8 mouse cellular contexts compared by ENCODE assay signal in genomic region chr10:93014059-93014795, GRCm38 (mm10).
DNase-seq lines count a peak whose midpoint lies in the region; ATAC-seq and TF ChIP-seq lines count a peak whose summit lies in the region.
"Had no signal": no experiment of that assay in that cellular context is flagged by ENCODE, and none has a peak within 500 bp of the region (broad histone marks: within the 10 kb centered on the region; RNA-seq: fewer than 3 reads in every experiment).

No protein-coding gene starts in this region.

- H3K4me3 ChIP-seq in kidney, postnatal 0 days (replicated peaks; ENCODE audit: low read depth, low read length) = no peak overlapping the region
- no peak overlapping the region for H3K4me3 ChIP-seq in liver, postnatal 0 days (ENCODE audit: low read depth, low read length)
- H3K4me3 ChIP-seq: limb, embryonic 12.5 days had no signal

- TF ChIP-seq EP300 in liver, postnatal 0 days (IDR thresholded peaks at IDR 0.05; ENCODE audit: low read depth) = no peak

- 38% methylated on average over 8 of the region's 8 CpGs for WGBS in kidney, postnatal 0 days
- 47% methylated on average over 8 of the region's 8 CpGs for WGBS in liver, postnatal 0 days (ENCODE audit: insufficient replicate concordance)

- H3K36me3 ChIP-seq in kidney, postnatal 0 days (ENCODE audit: insufficient read depth, low read length) = no peaks in the 10 kb centered on the region
- no peaks in the 10 kb centered on the region for H3K36me3 ChIP-seq in liver, postnatal 0 days (replicated peaks; ENCODE audit: insufficient read depth, low read length)
- H3K36me3 ChIP-seq: limb, embryonic 12.5 days had no signal

- H3K27me3 ChIP-seq in kidney, postnatal 0 days (ENCODE audit: insufficient read depth, low read length) = no peaks in the 10 kb centered on the region
- H3K27me3 ChIP-seq in liver, postnatal 0 days (ENCODE audit: insufficient read depth, low read length) = no peaks in the 10 kb centered on the region
- H3K27me3 ChIP-seq: limb, embryonic 12.5 days had no signal

- H3K4me1 ChIP-seq in kidney, postnatal 0 days (replicated peaks; ENCODE audit: insufficient read depth, low read length) = no peaks in the 10 kb centered on the region
- H3K4me1 ChIP-seq in liver, postnatal 0 days (ENCODE audit: insufficient read depth) = no peaks in the 10 kb centered on the region
- H3K4me1 ChIP-seq: limb, embryonic 12.5 days had no signal

- peak; percentile 59 for DNase-seq in A20 (ENCODE audit: low read depth, low spot score)
- DNase-seq in CD4-positive helper T cell, adult 2 months (ENCODE audit: low read depth, low spot score) = peak; percentile 47
- DNase-seq in brain, adult 2 months (ENCODE audit: low read depth, low spot score) = peak; percentile 71
- peak; percentile 27 for DNase-seq in fibroblast of lung, adult 2 months (ENCODE audit: low read depth)
- DNase-seq in kidney, postnatal 0 days (ENCODE audit: low spot score) = peak; percentile 84
- DNase-seq in liver, postnatal 0 days = peak; percentile 53
- peak; percentile 84 for DNase-seq in retina, postnatal 1 day

- no peak overlapping the region for H3K27ac ChIP-seq in kidney, postnatal 0 days
- no peak overlapping the region for H3K27ac ChIP-seq in liver, postnatal 0 days (ENCODE audit: low read depth)
- H3K27ac ChIP-seq: limb, embryonic 12.5 days had no signal

- no peak overlapping the region for H3K4me2 ChIP-seq in kidney, postnatal 0 days (ENCODE audit: low read length)
- H3K4me2 ChIP-seq in liver, postnatal 0 days (ENCODE audit: low read depth, low read length) = no peak overlapping the region
- H3K4me2 ChIP-seq: limb, embryonic 12.5 days had no signal

- H3K9me3 ChIP-seq in kidney, postnatal 0 days (replicated peaks; ENCODE audit: low read length) = no peaks in the 10 kb centered on the region
- H3K9me3 ChIP-seq in liver, postnatal 0 days (ENCODE audit: low read length) = no peaks in the 10 kb centered on the region

- no peak for ATAC-seq in kidney, postnatal 0 days (replicated peaks; ENCODE audit: low FRiP score, low read depth)
- no peak for ATAC-seq in liver, postnatal 0 days

- no peak overlapping the region for H3K9ac ChIP-seq in kidney, postnatal 0 days (ENCODE audit: low read depth, low read length)
- no peak overlapping the region for H3K9ac ChIP-seq in liver, postnatal 0 days (replicated peaks)
- H3K9ac ChIP-seq: limb, embryonic 12.5 days had no signal

- peak; percentile 90 for TF ChIP-seq CTCF in kidney, postnatal 0 days (IDR thresholded peaks at IDR 0.05; ENCODE audit: low read depth)
- TF ChIP-seq CTCF in liver, postnatal 0 days (IDR thresholded peaks at IDR 0.05; ENCODE audit: low read depth) = peak; percentile 85

Comparison
In these comparisons a context has a peak if more than half of its experiments do, and no peak if none do; other contexts are left out.
1. DNase-seq: peak in every context shown above with its lines; median percentile 84 in kidney, postnatal 0 days; 84 in retina, postnatal 1 day; 71 in brain, adult 2 months; 59 in A20; 53 in liver, postnatal 0 days; 47 in CD4-positive helper T cell, adult 2 months; 27 in fibroblast of lung, adult 2 months.